In genomic region chr1:177298231-177298630, GRCm38 (mm10) we compare ENCODE assay signal across 26 mouse cellular contexts. TPM values are rescaled to one million over a fixed set of nuclear protein-coding genes. Genes with fewer than 3 reads are reported as not detected.
DNase-seq lines count a peak whose midpoint lies in the region; ATAC-seq and TF ChIP-seq lines count a peak whose summit lies in the region.
"Had no signal": no experiment of that assay in that cellular context is flagged by ENCODE, and none has a peak within 500 bp of the region (broad histone marks: within the 10 kb centered on the region; RNA-seq: fewer than 3 reads in every experiment).

No protein-coding gene starts in this region.

- ATAC-seq in forebrain, embryonic 15.5 days (replicated peaks) = peak; percentile 58; the same call in 1 of the 2 replicates
- no peak for ATAC-seq in megakaryocyte-erythroid progenitor cell, adult 5-6 weeks (replicated peaks; ENCODE audit: low FRiP score, low TSS enrichment, poor library complexity, severe bottlenecking)
- ATAC-seq in activated CD4-positive, CD25-positive, alpha-beta regulatory T cell, adult 4 months = no peak
- ATAC-seq: CD4-positive, CD25-positive, alpha-beta regulatory T cell, adult 4 months; intestine, postnatal 0 days had no signal

- no peaks in the 10 kb centered on the region for H3K4me1 ChIP-seq in forebrain, embryonic 15.5 days
- H3K4me1 ChIP-seq in forebrain, embryonic 10.5 days = 0 out of 2 replicates have a peak, but pooled peaks cover 3% of the 10 kb centered on the region
- H3K4me1 ChIP-seq: heart, embryonic 10.5 days; hindbrain, embryonic 12.5 days; hindbrain, embryonic 15.5 days had no signal

- no peak overlapping the region for H3K4me2 ChIP-seq in forebrain, embryonic 15.5 days (replicated peaks)
- H3K4me2 ChIP-seq: embryonic facial prominence, embryonic 13.5 days; hindbrain, embryonic 12.5 days; hindbrain, embryonic 15.5 days had no signal

- 64% methylated on average over 1 of the region's 1 CpGs for WGBS in forebrain, embryonic 15.5 days
- 95% methylated on average over 1 of the region's 1 CpGs for WGBS in forebrain, embryonic 10.5 days

- H3K27me3 ChIP-seq in forebrain, embryonic 15.5 days = no peaks in the 10 kb centered on the region
- H3K27me3 ChIP-seq in forebrain, embryonic 10.5 days (ENCODE audit: poor library complexity, severe bottlenecking) = no peaks in the 10 kb centered on the region
- H3K27me3 ChIP-seq: embryonic facial prominence, embryonic 13.5 days; hindbrain, embryonic 12.5 days; hindbrain, embryonic 15.5 days had no signal

- H3K9me3 ChIP-seq in forebrain, embryonic 15.5 days = no peaks in the 10 kb centered on the region
- no peaks in the 10 kb centered on the region for H3K9me3 ChIP-seq in forebrain, embryonic 10.5 days
- H3K9me3 ChIP-seq: embryonic facial prominence, embryonic 10.5 days; embryonic facial prominence, embryonic 13.5 days; heart, embryonic 10.5 days; hindbrain, embryonic 12.5 days; hindbrain, embryonic 15.5 days had no signal

- H3K36me3 ChIP-seq in forebrain, embryonic 15.5 days = no peaks in the 10 kb centered on the region
- no peaks in the 10 kb centered on the region for H3K36me3 ChIP-seq in forebrain, embryonic 10.5 days (replicated peaks)
- H3K36me3 ChIP-seq: embryonic facial prominence, embryonic 10.5 days; embryonic facial prominence, embryonic 13.5 days; heart, embryonic 10.5 days; hindbrain, embryonic 12.5 days; hindbrain, embryonic 15.5 days had no signal

- no peak for TF ChIP-seq CTCF in layer of hippocampus, adult 2 months (conservative IDR thresholded peaks at IDR 0.05)
- no peak for TF ChIP-seq CTCF in brain, embryonic 14.5 days (IDR thresholded peaks at IDR 0.05; ENCODE audit: borderline replicate concordance, extremely low read depth, insufficient read depth, insufficient read length)

- TF ChIP-seq POLR2A in brain, embryonic 14.5 days (IDR thresholded peaks at IDR 0.05; ENCODE audit: borderline replicate concordance, extremely low read depth, insufficient read depth, insufficient read length, poor library complexity, severe bottlenecking) = no peak

- no peak for DNase-seq in forebrain, embryonic 10.5 days (ENCODE audit: extremely low spot score, low spot score)
- peak; percentile 43 to 51 for DNase-seq in layer of hippocampus, adult 2 months (ENCODE audit: low spot score in 2 of 2)
- DNase-seq in layer of hippocampus, postnatal 25 days (ENCODE audit: extremely low spot score in 1 of 2, low spot score in 1 of 2) = no peak
- peak; percentile 21 for DNase-seq in brain, adult 2 months (ENCODE audit: low read depth, low spot score)
- peak; percentile 64 for DNase-seq in brain, embryonic 14.5 days (ENCODE audit: low read depth)
- DNase-seq: adrenal gland, adult 8-10 months; adrenal gland, postnatal 25 days; cerebellum, adult 11 months; cerebellum, adult 2 months; cerebellum, postnatal 10 days; cerebellum, postnatal 36 days; embryo, embryonic 11 days; gastrocnemius, adult 2 months; gastrocnemius, postnatal 14 days; heart, adult 2 months had no signal

- no peak overlapping the region for H3K9ac ChIP-seq in forebrain, embryonic 15.5 days (replicated peaks)
- H3K9ac ChIP-seq: embryonic facial prominence, embryonic 13.5 days; hindbrain, embryonic 12.5 days; hindbrain, embryonic 15.5 days had no signal

- no peak overlapping the region for H3K27ac ChIP-seq in forebrain, embryonic 15.5 days (replicated peaks)
- H3K27ac ChIP-seq in forebrain, embryonic 10.5 days = no peak overlapping the region
- no peak overlapping the region for H3K27ac ChIP-seq in layer of hippocampus, adult 2 months
- H3K27ac ChIP-seq: embryonic facial prominence, embryonic 10.5 days; embryonic facial prominence, embryonic 13.5 days; gastrocnemius, adult 2 months; heart, adult 2 months; heart, embryonic 10.5 days; hindbrain, embryonic 12.5 days; hindbrain, embryonic 15.5 days had no signal

- no peak overlapping the region for H3K4me3 ChIP-seq in forebrain, embryonic 15.5 days
- H3K4me3 ChIP-seq in forebrain, embryonic 10.5 days = no peak overlapping the region
- no peak overlapping the region for H3K4me3 ChIP-seq in layer of hippocampus, adult 2 months
- H3K4me3 ChIP-seq: embryonic facial prominence, embryonic 10.5 days; embryonic facial prominence, embryonic 13.5 days; erythroblast, embryonic 14.5 days; gastrocnemius, adult 2 months; heart, adult 2 months; heart, embryonic 10.5 days; hindbrain, embryonic 12.5 days; hindbrain, embryonic 15.5 days had no signal

RNA-seq across cellular contexts. Expression of gene Akt3, which starts 40.2 kb away (rescaled TPM):
- 37.3 and 38.8 TPM in 2 replicates for polyA plus RNA-seq in forebrain, embryonic 15.5 days (2015; fragmentation: Nextera tagmentation; extraction: Ambion mirVana)
- 11.4 TPM in 2 replicates for polyA plus RNA-seq in forebrain, embryonic 10.5 days (2016; fragmentation: Nextera tagmentation; extraction: Ambion mirVana)
- 100 to 1,000 TPM; 253 to 255 TPM for total RNA-seq in layer of hippocampus, adult 2 months (2021)
- total RNA-seq in layer of hippocampus, postnatal 25 days (2021) = 100 to 1,000 TPM; 221 to 234 TPM
- 34.4 and 55.5 TPM in 2 replicates for polyA plus RNA-seq in brain, embryonic 14.5 days (2012; rRNA removed)
- 9.5 and 12.6 TPM in 2 replicates for total RNA-seq in megakaryocyte-erythroid progenitor cell, adult 5-6 weeks (2014; fragmentation: Nextera tagmentation)
- total RNA-seq in megakaryocyte-erythroid progenitor cell, adult 5-6 weeks (2017) = 22.6 and 23.7 TPM in 2 replicates
- 1 to 10 TPM; 4.2 to 4.8 TPM for polyA plus RNA-seq in activated CD4-positive, CD25-positive, alpha-beta regulatory T cell, adult 4 months (2017; shearing (Covaris generic))
- polyA plus RNA-seq: erythroblast, embryonic 14.5 days had no signal

Comparison
In these comparisons a context has a peak if more than half of its experiments do, and no peak if none do; other contexts are left out.
1. DNase-seq: peak in layer of hippocampus, adult 2 months (2 of 2), brain, adult 2 months (single experiment) and brain, embryonic 14.5 days (single experiment); none in forebrain, embryonic 10.5 days (single experiment) and layer of hippocampus, postnatal 25 days (0 of 2).